Mouse (Mus musculus): Measurements from ENCODE around the gene Lyg1.

The Lyg1 gene

GRCm38 (mm10) chr1:37954786-37955185 is 2.8 kb downstream of the Lyg1 start:
- no peak for DNase-seq (ENCODE audit: low read depth, low spot score)

DNA sequence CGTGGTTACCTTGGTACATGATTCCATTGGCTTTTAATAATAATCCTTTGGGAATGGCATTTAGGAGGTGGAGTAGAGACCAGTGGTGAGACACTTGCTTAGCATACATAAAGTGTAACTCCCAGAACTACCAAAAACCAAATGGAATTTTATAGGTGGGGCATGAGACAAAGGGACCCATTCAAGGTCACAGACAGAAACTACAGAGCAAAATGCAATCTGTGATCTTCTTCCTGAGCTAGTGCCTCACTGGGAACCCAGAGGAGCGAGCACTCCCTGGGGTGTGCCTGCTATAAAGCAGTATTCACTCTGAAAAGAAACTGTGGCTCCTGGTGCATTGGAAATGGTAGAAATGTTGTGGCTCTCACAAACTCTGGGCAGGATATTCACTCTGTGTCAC is 8.7 kb downstream of the Lyg1 start:
- DNase-seq (ENCODE audit: low read depth, low spot score), result no peak

- DNase-seq (ENCODE audit: low read depth, low spot score), result peak; percentile 8
These were observed 25.8 kb downstream of the Lyg1 start for GRCm38 (mm10) chr1:37931806-37932205.

- no peak for DNase-seq (ENCODE audit: low read depth, low spot score)
These were observed 31.6 kb downstream of the Lyg1 start for GRCm38 (mm10) chr1:37925971-37926370.

DNA sequence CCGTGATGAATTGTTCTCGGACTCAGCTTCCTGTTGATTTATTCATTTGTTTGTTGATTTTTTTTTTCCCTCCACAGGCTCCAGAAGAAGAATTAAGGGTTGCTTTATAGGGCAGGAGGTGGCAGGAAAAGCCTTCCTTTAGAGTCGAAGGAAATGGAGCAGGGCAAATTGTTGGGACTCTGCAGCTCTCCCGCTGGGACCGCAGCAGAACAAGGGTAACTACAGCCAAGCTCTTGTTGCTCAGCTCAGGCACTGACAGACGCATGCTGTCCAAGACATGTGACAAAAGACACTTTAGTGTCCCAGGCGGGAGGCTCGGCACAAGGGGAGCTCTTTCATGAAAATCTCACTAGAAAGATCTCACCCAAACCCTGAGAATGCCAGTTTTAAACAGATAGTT is 35.0 kb downstream of the Lyg1 start:
- no peak for DNase-seq (ENCODE audit: low read depth, low spot score)

- DNase-seq (ENCODE audit: low read depth, low spot score), result no peak
These were observed 39.5 kb downstream of the Lyg1 start for GRCm38 (mm10) chr1:37918096-37918495.

GRCm38 (mm10) chr1:37917666-37918065 is 39.9 kb downstream of the Lyg1 start:
- DNase-seq (ENCODE audit: low read depth, low spot score), result no peak

DNA sequence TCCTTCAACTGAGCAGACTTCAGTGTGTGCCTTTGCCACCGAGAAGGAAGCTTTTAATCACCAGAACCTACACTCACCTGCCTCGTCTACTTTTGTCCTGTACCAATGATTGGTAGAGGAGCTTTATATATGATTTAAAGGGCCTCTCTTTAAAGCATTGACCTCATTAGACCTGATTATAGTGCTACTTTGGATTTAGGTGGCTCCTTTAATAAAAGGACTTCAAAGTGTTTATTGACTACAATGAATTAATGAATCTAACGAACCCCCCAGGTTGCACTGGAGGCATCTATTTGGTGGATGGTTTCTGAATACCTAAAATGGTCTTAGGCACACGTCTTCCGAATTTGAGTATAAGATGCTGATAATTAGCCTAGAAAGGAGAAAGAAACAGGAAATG is 41.2 kb downstream of the Lyg1 start, which contains the start of gene Lyg2:
Gene Lyg2, minus strand, starts transcription at position 101 of the 400 bp plus-strand sequence.
- no peak for DNase-seq (ENCODE audit: low read depth, low spot score)

GRCm38 (mm10) chr1:37912751-37913150 is 44.8 kb downstream of the Lyg1 start:
- DNase-seq (ENCODE audit: low read depth, low spot score), result no peak

DNA sequence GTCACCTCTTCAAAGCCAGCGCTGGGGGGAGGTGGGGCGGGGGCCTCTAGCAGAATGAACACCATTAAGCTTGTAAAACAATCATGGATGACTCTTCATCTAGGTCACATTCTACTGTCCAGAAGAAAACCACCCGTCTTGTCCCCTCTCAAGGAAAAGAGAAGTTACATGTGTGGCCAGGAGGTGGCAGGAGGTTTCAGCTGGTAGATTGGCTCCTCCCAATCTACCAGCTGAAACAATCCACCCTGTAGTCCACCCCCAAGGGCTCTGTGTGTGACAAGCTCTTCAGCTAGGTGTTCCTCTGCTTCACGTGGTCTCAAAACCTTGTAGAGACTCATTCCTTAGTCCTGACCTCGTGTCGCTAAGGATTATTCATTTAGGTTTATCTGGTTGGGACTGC is 54.4 kb downstream of the Lyg1 start:
- no peak for DNase-seq (ENCODE audit: low read depth, low spot score)

GRCm38 (mm10) chr1:37900288-37900687 is 57.3 kb downstream of the Lyg1 start:
- DNase-seq (ENCODE audit: low read depth, low spot score), result no peak

GRCm38 (mm10) chr1:37899816-37900215 is 57.7 kb downstream of the Lyg1 start:
- no peak for DNase-seq (ENCODE audit: low read depth, low spot score)
